Mouse (Mus musculus): ENCODE results near the gene Mroh3.

DNA sequence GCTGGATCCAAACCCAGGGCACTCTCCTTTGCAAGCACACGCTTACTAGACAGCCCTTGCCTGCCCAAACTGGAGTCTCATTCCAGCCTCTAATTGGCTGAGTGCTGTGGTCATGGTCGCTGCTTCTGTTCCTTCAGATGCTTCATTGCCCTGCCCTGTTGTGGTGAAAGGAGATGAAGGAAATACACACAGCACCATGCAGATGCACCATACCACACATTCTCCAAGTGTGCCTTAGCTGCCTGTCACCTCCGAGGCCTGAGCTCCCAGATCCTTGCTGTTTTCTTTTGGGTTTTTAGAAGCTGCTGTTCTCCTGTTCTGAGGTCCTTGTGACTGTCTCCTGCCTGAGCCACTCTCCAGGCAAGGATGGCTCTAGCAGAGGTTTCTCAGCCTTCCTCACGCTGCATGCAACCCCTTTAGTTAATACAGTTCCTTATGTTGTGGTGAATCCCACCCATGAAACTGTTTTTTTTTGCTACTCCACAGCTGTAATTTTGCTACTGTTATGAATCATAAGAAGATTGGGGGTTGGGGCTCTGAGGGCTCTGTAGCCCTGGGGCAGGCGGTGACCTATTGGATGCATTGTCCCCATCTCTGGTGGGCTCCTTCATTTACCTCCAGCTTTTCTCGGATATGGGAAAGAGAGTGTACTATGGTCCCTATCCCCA, 76.7 kb downstream of the Mroh3 start:
- no peak for TF ChIP-seq CTCF (IDR thresholded peaks at IDR 0.05)
- TF ChIP-seq POLR2A (IDR thresholded peaks at IDR 0.05; ENCODE audit: insufficient read depth, low read depth, low read length) = no peak

Data from heart, adult 2 months (tissue).